Mouse (Mus musculus) large intestine, adult 2 months (tissue): ENCODE data around the gene Nfam1. TPM values are rescaled to one million over a fixed set of nuclear protein-coding genes. Genes with fewer than 3 reads are reported as not detected.
"Not testable (repeated sequence)": the region's sequence is repeated elsewhere in the genome, so short reads cannot be mapped to it uniquely, and the experiment has no call there.

Source experiments
- DNase-seq: peaks from one replicate; pipeline ENCODE4 v3.0.0-alpha.2; 2012; ENCODE audit warnings: low read depth, low spot score
- WGBS: fragments of 180-500 bp; shearing (Covaris S2); methylation state at CpG from one replicate; pipeline ENCODE4 v1.1.7; 2018; 5-methylcytosine and 5-hydroxymethylcytosine counted together
- polyA plus RNA-seq: library from polyadenylated mRNA; depleted of rRNA; stranded (reverse); fragments of >200 nt; gene quantifications from 2 replicates; pipeline ENCODE4 v1.2.3, GENCODE M21; 2012; rRNA removed

Gene Nfam1
- 3.5 and 4.2 TPM in 2 replicates for polyA plus RNA-seq

GRCm38 (mm10) chr15:83032981-83033541 lies at the start of gene Nfam1:
TSS of gene Nfam1 (minus strand) at chr15:83033306.
- DNase-seq, result no peak
- WGBS, result 68% methylated on average over 17 of the region's 17 CpGs

GRCm38 (mm10) chr15:83075607-83076525 lies 42.8 kb upstream of the Nfam1 start:
- no peak for DNase-seq
- 17% methylated on average over 27 of the region's 27 CpGs for WGBS

- WGBS, result 48% methylated on average over 4 of the region's 4 CpGs
- DNase-seq, result no peak
Measured at GRCm38 (mm10) chr15:83074179-83074578, 41.1 kb upstream of the Nfam1 start.

- WGBS, result 82% methylated on average over 5 of the region's 5 CpGs
- no peak for DNase-seq
Measured at GRCm38 (mm10) chr15:83071752-83072151, 38.6 kb upstream of the Nfam1 start.

GRCm38 (mm10) chr15:83070942-83071341 lies 37.8 kb upstream of the Nfam1 start:
- WGBS, result 54% methylated on average over 3 of the region's 3 CpGs
- DNase-seq, result no peak

GRCm38 (mm10) chr15:83068270-83068669 lies 35.2 kb upstream of the Nfam1 start:
- 93% methylated on average over 5 of the region's 5 CpGs for WGBS
- DNase-seq, result no peak

- WGBS, result 11% methylated on average over 4 of the region's 4 CpGs
- peak; percentile 51 for DNase-seq
Measured at GRCm38 (mm10) chr15:83065543-83065942, 32.4 kb upstream of the Nfam1 start.

- 93% methylated on average over 2 of the region's 2 CpGs for WGBS
- DNase-seq, result not testable (repeated sequence)
Measured at GRCm38 (mm10) chr15:83062582-83062981, 29.5 kb upstream of the Nfam1 start.

GRCm38 (mm10) chr15:83061689-83062088 lies 28.6 kb upstream of the Nfam1 start:
- 16% methylated on average over 5 of the region's 5 CpGs for WGBS
- DNase-seq, result no peak

GRCm38 (mm10) chr15:83059233-83059660 lies 26.1 kb upstream of the Nfam1 start:
- 73% methylated on average over 5 of the region's 5 CpGs for WGBS
- DNase-seq, result no peak

- WGBS, result 78% methylated on average over 8 of the region's 8 CpGs
- no peak for DNase-seq
Measured at GRCm38 (mm10) chr15:83057533-83057932, 24.4 kb upstream of the Nfam1 start.

- WGBS, result 1% methylated on average over 29 of the region's 29 CpGs
Measured at GRCm38 (mm10) chr15:83056378-83057083, 23.4 kb upstream of the Nfam1 start.

GRCm38 (mm10) chr15:83055569-83055968 lies 22.5 kb upstream of the Nfam1 start:
- WGBS, result 55% methylated on average over 5 of the region's 5 CpGs
- no peak for DNase-seq

More at GRCm38 (mm10) chr15:83056378-83057083, 23.4 kb upstream of the Nfam1 start:
- DNase-seq, result no peak

- DNase-seq, result no peak
- 26% methylated on average over 11 of the region's 11 CpGs for WGBS
Measured at GRCm38 (mm10) chr15:83053261-83053660, 20.2 kb upstream of the Nfam1 start.

- WGBS, result 89% methylated on average over 6 of the region's 6 CpGs
- DNase-seq, result no peak
Measured at GRCm38 (mm10) chr15:83052341-83053104, 19.4 kb upstream of the Nfam1 start.

GRCm38 (mm10) chr15:83046730-83047129 lies 13.6 kb upstream of the Nfam1 start:
- no peak for DNase-seq
- 84% methylated on average over 7 of the region's 7 CpGs for WGBS

- 96% methylated on average over 3 of the region's 3 CpGs for WGBS
- no peak for DNase-seq
Measured at GRCm38 (mm10) chr15:83046308-83046707, 13.2 kb upstream of the Nfam1 start.

- not testable (repeated sequence) for DNase-seq
- WGBS, result 90% methylated on average over 5 of the region's 5 CpGs
Measured at GRCm38 (mm10) chr15:83045565-83045964, 12.5 kb upstream of the Nfam1 start.

GRCm38 (mm10) chr15:83043362-83043708 lies 10.2 kb upstream of the Nfam1 start:
- 55% methylated on average over 22 of the region's 22 CpGs for WGBS
- DNase-seq, result no peak
